Mouse (Mus musculus) adrenal gland, adult 8-10 months (tissue): ENCODE measurements around the gene Lbh. TPM values are rescaled to one million over a fixed set of nuclear protein-coding genes. Genes with fewer than 3 reads are reported as not detected.

ENCODE experiments used
- DNase-seq: peaks from one replicate; pipeline ENCODE4 v3.0.0; 2022
- total RNA-seq, 4 experiments: library from RNA; stranded (reverse); gene quantifications; 2 replicates each; pipeline ENCODE4 v1.2.4; 2022

Lbh gene
- total RNA-seq = 10 to 100 TPM; 28.5 to 45.1 (median 37.6) TPM

GRCm38 (mm10) chr17:72918053-72918452, at the start of gene Lbh:
Gene Lbh, plus strand, starts transcription at chr17:72918305.
- DNase-seq = peak; percentile 92

- DNase-seq = no peak
Measured at GRCm38 (mm10) chr17:72878979-72879378, 39.1 kb upstream of the Lbh start.

GRCm38 (mm10) chr17:72880156-72880555, 37.9 kb upstream of the Lbh start:
- DNase-seq = no peak

- no peak for DNase-seq
Measured at GRCm38 (mm10) chr17:72881051-72881450, 37.1 kb upstream of the Lbh start.

GRCm38 (mm10) chr17:72881804-72882203, 36.3 kb upstream of the Lbh start:
- no peak for DNase-seq

GRCm38 (mm10) chr17:72889556-72890397, 28.3 kb upstream of the Lbh start:
- peak; percentile 33 for DNase-seq

- DNase-seq = no peak
Measured at GRCm38 (mm10) chr17:72890398-72890898, 27.7 kb upstream of the Lbh start.

GRCm38 (mm10) chr17:72891556-72891955, 26.5 kb upstream of the Lbh start:
- DNase-seq = no peak

GRCm38 (mm10) chr17:72895506-72895905, 22.6 kb upstream of the Lbh start:
- no peak for DNase-seq

GRCm38 (mm10) chr17:72897076-72897475, 21.0 kb upstream of the Lbh start:
- DNase-seq = no peak

- no peak for DNase-seq
Measured at GRCm38 (mm10) chr17:72897961-72898360, 20.1 kb upstream of the Lbh start.

GRCm38 (mm10) chr17:72898775-72899174, 19.3 kb upstream of the Lbh start:
- DNase-seq = no peak

GRCm38 (mm10) chr17:72901021-72901420, 17.1 kb upstream of the Lbh start:
- no peak for DNase-seq

GRCm38 (mm10) chr17:72901705-72902104, 16.4 kb upstream of the Lbh start:
- no peak for DNase-seq

- DNase-seq = no peak
Measured at GRCm38 (mm10) chr17:72903321-72903720, 14.8 kb upstream of the Lbh start.

- DNase-seq = no peak
Measured at GRCm38 (mm10) chr17:72903921-72904421, 14.1 kb upstream of the Lbh start.

- no peak for DNase-seq
Measured at GRCm38 (mm10) chr17:72904873-72905272, 13.2 kb upstream of the Lbh start.

GRCm38 (mm10) chr17:72906231-72906896, 11.7 kb upstream of the Lbh start:
- DNase-seq = no peak

GRCm38 (mm10) chr17:72907211-72907610, 10.9 kb upstream of the Lbh start:
- no peak for DNase-seq

- DNase-seq = no peak
Measured at GRCm38 (mm10) chr17:72907777-72908176, 10.3 kb upstream of the Lbh start.

- DNase-seq = no peak
Measured at GRCm38 (mm10) chr17:72908561-72908960, 9.5 kb upstream of the Lbh start.

GRCm38 (mm10) chr17:72909061-72909852, 8.8 kb upstream of the Lbh start:
- DNase-seq = no peak

GRCm38 (mm10) chr17:72911283-72911682, 6.8 kb upstream of the Lbh start:
- DNase-seq = no peak
